Mouse (Mus musculus) kidney, adult 8-10 months (tissue): ENCODE results near the gene Vps13d.

Experiments used
- DNase-seq, 2 experiments: peaks; one replicate each; pipeline ENCODE4 v3.0.0; 2022

Gene Vps13d

DNA sequence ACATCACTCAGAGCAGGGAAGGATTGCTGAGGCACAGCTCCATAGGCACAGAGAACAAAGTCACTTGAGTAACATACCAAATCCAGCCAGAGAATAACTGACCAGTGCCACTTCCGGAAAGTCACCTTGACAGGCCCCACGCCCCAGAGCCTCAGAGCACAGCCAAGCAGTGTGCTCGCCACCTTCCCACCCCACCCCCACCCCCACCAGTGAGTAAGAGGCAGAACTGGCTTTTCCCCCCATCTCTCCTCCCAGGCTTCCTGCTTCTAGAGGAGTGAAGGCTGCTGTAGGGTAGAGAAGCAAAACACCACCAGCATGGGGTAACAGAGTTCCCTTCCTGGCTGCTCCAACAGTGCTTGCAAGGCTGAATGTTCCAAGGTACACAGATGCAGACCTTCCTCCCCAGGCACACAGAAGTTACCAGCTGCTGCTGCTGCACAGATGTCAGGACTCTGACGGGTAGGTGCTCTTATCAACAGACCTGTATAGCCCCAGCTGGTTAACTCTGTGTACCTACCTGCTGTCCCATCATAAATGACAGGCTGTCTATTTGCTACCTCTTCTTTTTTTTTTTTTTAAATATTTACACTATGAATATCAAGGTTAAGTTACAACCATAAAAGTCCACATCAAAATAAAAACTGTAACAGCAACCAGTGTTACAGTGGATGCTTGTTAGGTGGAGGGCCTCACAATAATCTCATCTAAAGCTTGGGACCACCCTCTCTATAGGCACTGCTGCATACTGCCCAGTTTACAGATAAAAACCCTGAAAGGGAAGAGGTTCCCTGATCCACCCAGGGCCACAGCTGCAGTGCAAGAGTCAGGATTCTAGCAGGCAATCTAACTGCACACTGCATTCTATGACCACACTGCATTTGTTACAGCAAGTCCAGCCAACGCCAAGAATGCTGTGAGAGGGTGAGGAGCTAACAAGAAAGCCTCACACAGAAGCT is 47.5 kb downstream of the Vps13d start:
- peak in 1 of 2 experiments; percentile 13 for DNase-seq

- DNase-seq, result no peak
Observed at GRCm38 (mm10) chr4:145143533-145143932, 51.3 kb downstream of the Vps13d start.

DNA sequence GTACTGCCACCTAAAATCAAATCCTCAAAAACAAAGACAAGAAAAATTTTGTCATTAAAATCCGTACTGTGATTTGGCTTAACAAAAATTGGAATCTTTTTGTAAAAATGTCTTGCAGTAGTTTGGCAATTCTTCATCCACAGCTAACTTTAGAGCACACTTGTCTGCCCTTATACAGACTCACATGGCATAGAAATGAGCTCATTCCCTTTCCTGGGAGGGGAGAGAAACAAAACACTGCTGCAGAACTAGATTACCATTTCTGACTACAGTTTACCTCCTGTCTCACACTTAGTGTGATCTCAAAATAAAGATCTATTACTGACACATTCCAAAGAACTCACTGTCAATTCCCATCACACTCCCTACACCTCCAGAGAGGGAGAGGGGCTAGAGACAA is 58.1 kb downstream of the Vps13d start:
- no peak for DNase-seq

GRCm38 (mm10) chr4:145135473-145135872 is 59.3 kb downstream of the Vps13d start:
- DNase-seq, result no peak

GRCm38 (mm10) chr4:145130772-145131171 is 64.0 kb downstream of the Vps13d start:
- no peak for DNase-seq

DNA sequence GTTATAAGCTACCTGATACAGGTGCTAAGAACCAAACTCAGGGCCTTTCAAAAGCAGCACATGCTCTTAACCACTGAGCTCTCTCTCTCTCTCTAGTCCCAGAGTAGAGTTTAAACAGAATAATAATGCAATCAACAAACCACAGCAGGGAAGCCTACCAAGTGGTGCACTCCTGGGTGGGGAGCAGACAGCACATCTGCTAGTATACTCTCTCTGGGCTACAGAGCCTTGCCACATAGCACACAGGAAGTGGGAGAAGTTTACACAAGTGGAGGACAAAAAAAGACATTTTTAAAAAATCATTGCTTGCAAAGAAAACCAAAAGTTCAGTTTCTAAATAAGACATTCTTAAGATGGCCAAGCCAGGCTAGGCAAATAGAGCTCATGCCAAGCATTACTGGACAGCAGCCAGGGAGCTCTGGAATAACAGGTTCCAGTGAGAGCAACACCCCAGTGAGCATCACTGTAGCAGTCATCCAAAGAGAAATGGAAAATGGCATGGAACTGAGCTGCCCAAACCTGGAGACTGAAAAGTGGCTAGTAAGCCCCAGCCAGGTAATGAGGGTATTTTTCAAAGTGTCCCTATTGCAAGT is 64.8 kb downstream of the Vps13d start:
- DNase-seq, result peak; percentile 25 to 62

DNA sequence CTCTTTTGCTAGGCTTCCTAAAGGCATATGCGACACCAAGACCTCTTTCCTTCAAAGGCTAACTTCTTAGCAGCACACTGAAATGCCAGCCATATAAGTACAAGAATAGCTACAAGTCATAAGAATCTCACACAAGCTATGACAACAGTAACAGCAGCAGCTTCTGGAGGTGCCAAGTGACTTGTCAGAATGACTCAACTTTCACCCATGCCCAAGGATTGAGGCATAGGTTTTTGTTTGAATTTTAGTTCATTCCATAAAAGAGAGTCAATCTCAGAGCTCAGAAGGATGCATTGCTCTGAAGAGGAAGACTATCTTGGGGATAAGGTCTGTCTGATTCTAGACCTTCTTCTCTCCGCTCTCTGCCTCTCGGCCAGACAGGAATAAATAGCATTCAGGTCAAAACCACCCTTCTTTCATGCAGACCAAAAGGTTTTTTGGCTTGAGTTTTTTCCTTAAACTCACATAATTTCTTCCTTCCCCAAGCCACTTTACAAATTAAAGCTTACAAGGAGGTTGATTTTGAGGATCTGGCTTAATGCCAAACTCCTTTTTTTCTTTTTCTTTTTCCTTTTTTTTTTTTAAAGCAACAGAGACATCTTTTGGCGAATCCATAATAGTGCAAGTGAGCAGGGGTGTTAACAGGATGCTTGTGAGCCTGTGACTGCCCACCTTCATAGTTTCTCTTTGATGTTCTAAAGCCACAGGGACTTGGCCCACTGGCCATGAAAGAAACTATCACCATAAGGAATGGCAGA is 69.2 kb downstream of the Vps13d start:
- no peak for DNase-seq

DNA sequence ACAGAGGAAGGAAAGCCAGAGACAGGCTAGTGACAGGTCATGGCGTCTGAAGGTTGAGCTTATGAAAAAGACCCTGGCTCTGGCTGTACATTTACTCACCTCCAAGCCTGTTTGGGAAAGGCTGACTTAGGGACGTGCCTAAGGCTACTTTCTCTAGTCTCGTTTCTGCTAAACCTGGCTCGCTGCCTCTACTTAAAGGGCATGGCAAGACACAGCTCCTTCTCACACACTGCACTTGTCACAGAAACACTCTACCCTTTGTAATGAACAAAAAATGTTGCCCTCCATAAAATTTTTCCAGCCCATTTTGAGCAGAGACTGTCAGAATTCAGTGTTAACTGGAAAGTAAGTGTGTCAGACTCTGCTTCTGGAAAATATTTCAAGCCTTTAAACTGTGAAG is 70.4 kb downstream of the Vps13d start:
- no peak for DNase-seq

DNA sequence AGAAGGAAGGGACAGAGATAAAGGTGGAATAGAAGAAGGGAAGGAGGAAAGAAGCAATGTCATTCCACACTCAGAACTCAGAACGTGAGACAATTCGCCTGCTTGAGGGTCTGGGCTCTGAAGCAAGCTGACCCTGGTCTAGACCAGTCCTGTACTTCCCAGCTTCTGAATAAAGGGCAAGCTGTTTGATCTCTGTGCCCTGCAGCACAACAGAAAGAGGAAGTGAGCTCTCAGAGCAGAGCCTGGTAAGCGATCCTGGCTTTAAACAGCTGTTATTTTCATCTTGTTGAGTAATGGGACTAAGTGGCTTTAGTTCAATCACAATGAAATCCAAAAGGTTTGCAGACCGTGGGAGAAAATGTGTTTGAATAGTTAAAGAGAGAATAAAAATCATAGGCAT is 83.2 kb downstream of the Vps13d start:
- no peak for DNase-seq

DNA sequence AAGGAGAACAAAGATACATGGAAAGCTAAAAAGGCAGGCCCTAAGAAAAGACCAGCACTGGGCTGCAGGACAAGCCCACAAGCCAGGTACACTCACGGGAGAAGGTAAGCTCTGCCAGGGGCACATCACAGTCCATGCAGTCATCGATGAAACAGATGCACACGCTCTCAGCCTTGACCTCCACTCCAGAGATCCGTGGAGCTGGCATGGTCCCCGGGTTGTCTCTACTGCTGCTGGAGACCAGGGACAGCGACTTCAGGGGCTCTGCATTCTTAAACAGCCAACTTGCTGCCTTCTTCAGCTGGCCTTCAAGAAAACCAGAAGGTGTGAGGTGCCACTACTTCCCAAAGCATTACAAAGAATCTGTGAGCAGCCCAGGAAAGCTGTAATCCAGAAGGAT is 84.1 kb downstream of the Vps13d start:
- no peak for DNase-seq

- no peak for DNase-seq
Observed at GRCm38 (mm10) chr4:145106796-145107195, 88.0 kb downstream of the Vps13d start.

- DNase-seq, result no peak
Observed at GRCm38 (mm10) chr4:145105319-145105718, 89.5 kb downstream of the Vps13d start.

DNA sequence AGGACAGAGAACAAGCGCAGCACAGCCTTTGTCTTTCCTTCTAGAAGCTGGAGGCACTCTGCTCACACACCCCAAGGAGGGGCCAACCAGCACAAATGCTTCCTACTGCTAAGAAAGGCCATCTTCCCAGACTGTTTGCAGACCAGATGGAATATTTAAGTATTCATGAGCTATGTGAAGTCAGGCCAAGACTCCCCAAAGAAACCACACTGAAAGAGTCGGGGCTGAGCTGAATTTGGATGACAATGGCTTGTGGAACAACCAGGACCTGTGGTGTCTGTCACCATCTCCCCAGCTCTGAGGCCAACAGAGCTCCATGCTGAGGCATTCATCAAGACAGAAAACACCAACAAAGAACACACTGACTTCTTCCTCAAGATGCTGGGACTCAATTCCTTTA is 89.9 kb downstream of the Vps13d start:
- no peak for DNase-seq

DNA sequence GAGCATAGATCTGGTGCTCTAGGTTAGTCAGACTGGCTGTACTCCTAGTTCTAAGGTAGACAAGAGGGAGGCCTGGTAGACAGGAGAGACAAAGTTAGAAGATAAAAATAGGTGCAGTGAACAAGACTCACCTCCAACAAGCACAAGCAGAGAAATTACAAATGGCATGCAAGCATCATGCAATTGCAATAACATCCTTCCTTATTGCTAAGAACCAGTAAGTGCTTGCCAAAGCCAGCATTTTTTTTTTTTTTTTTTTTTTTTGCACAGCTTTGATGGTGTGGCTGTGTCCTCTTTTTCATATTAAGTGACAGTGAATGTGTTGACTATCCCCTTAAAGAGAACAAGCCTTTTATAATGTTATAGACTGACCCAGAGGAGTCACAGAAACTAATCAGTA is 91.2 kb downstream of the Vps13d start:
- DNase-seq, result no peak

- no peak for DNase-seq
Observed at GRCm38 (mm10) chr4:145101823-145102718, 92.7 kb downstream of the Vps13d start.

GRCm38 (mm10) chr4:145099853-145100252 is 95.0 kb downstream of the Vps13d start:
- DNase-seq, result no peak

DNA sequence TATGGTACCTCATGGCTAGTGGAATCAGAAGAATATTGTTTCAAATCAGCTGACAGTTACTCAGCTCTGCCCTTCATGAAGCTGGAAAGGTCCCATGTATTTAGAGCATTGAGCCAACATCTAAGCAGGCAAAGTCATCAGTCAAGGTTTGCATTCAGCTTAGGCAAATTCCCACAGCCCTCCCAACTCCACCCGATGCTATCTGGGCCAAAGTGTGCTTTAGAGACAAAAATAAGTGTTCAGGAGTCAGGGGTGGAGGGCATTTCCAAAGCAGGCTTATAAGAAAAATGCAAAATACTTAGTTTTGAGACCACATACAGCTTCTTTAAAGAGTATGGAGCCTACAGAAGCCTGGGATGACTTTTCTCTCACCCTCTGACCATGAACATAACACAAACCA is 95.5 kb downstream of the Vps13d start:
- no peak for DNase-seq

GRCm38 (mm10) chr4:145097974-145098373 is 96.8 kb downstream of the Vps13d start:
- no peak for DNase-seq

DNA sequence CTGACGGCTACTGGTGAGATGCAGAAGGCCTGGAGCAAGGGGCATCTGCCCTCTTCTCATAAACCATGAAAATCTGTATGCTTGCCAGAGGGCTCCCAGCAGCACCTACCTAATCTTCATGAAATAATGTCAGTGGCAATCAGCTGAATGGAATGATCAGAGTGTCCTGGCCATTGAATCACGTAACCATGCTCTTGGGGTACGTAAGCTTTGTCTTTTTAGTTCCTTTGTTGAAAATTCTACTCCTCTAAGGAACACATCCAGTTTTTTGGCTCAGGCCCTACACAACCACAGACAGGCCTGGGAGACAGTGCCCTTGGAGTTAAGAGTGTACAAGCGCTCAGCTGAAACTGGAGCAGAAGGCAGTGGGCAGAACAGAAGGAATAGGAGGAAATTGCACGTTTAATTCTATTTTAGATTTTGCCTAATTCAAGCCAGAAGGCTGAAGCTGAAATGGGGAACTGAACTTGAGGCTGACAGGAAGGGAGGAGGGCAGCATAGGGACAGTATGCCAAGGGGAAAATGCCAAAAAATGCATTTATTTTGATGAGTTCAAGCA is 98.2 kb downstream of the Vps13d start:
- no peak for DNase-seq

GRCm38 (mm10) chr4:145086509-145086908 is 108.3 kb downstream of the Vps13d start:
- no peak for DNase-seq

DNA sequence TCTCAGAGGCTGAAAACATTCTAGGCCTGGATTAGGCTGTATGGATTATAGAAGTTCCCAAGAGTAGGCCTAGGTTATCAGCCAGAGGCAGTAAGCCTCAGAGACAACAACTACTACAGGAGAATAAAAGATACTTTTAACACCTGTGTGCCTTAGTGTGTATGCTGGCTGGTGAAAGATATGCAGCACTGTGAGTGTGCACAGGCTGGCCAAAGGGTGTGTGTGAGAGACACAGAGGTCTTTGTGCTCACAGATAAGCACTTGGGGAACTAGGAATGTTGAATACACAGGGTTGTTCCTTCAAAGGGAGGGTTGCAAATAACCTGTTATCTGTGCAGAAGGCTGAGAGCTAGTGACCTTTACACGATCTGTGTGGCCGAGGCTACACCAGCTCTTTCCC is 115.5 kb downstream of the Vps13d start:
- no peak for DNase-seq

- peak; percentile 13 to 61 for DNase-seq
Observed at GRCm38 (mm10) chr4:145074276-145074675, 120.5 kb downstream of the Vps13d start.
